Mouse (Mus musculus) E14TG2a.4 (cell line): Measurements from ENCODE around the gene Itga9.

Source experiments
- CTCF ChIP-seq: conservative IDR thresholded peaks from 2 replicates; pipeline ENCODE4 v1.5.1; 2014; ENCODE audit warnings: low read length
- NANOG ChIP-seq: IDR thresholded peaks from 2 replicates; pipeline ENCODE4 v1.6.1; 2014; ENCODE audit warnings: borderline replicate concordance, low read length, mixed read lengths
- POU5F1 ChIP-seq: IDR thresholded peaks from 2 replicates; pipeline ENCODE4 v1.6.1; 2014; ENCODE audit warnings: low read length, borderline replicate concordance

DNA sequence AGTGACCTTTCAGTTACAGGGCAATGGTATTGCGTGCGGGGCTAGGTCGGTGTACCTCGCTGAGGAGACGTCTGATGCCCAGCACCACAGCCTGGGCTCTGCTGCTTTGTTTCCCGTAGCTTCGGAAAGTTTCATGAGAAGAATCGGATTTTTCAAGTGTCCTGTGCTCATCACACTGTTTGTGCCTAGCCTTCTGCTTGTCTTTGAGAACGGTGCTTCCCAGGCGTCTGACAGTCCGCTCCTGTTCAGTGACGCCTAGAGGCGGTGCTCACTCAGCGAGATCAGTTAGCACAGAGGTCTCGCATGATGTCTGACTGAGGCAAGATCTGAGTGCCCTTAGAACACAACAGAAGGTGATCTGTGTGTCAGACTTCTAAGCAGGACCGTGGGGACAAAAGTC lies 41.8 kb upstream of the Itga9 start:
- TF ChIP-seq CTCF, result no peak
- TF ChIP-seq NANOG, result no peak
- TF ChIP-seq POU5F1, result no peak
